Mouse (Mus musculus): Measurements from ENCODE around the gene Olfr1252. TPM values are rescaled to one million over a fixed set of nuclear protein-coding genes. Genes with fewer than 3 reads are reported as not detected.

Olfr1252 gene
- polyA plus RNA-seq (2014; fragmentation: Illumina TruSeq; extraction: RNeasy Lipid Tissue Mini Kit (QIAGEN cat#74804); ENCODE audit: low read depth, low replicate concordance) = not detected

DNA sequence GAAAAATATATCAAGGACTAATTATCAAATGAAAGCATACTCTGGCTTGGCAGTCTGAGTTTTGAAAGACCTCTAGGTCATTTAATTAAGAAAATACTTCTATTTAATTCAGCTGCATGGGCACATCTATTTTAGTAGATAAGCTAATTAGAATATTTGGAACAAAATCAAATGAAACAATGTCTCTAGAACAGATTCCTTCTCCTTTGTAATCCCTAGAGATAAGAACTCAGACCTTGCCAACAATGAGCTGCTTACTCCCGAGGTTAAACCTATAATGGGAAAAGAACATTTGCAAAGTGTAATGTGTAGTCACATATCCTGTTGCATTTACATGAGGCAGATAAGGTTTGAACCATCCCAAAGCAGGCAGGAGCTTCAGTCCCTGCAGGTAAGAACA is at the start of gene Olfr1252:
TSS of gene Olfr1252 (minus strand) at position 101 of the 400 bp plus-strand sequence.

DNA sequence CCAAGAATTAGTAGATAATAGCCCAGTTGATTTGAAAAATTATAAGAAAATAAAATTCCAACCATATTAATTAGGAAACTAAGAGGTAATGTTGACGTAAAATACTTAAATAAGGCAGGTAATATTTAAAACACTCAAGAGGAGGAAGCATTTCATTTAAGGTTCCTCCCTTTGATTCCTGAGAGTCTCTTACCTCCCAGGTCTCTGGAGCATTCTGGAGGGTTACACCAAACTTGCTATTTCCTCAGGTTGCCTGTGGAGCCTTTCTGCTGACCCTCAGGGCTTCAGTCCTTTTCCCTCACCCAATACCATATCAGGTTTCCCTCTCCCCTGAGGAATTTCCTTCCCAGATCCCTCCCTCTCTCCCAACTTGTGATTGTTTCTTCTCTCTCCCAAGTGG is 32.2 kb upstream of the Olfr1252 start, which contains the start of gene Olfr1253:
TSS of gene Olfr1253 (minus strand) at position 101 of the 400 bp plus-strand sequence.

DNA sequence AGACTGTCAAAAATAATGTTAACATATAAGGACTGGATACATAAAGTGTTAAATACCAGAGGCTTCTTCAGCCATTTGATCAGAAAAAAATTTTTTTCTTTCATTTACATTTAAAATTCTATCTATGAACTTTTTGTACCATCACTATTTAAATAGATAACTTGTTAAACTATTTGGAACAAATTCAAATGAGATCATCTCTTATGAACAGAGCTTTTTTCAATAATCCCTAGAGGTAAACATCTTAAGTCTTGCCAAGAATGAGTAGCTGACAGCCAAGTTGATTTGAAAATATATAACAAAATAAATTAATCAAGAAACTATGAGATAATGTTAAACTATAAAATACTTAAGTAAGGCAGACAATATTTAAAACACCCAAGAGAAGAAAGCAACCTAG is 53.0 kb downstream of the Olfr1252 start, which contains the start of gene Olfr1251:
TSS of gene Olfr1251 (minus strand) at position 101 of the 400 bp plus-strand sequence.

Other genes starting within 250 kb of the Olfr1252 start
- gene Olfr1241, start 237.9 kb downstream of the Olfr1252 start, polyA plus RNA-seq (2014; fragmentation: Illumina TruSeq; extraction: RNeasy Lipid Tissue Mini Kit (QIAGEN cat#74804); ENCODE audit: low read depth, low replicate concordance) = not detected
- not detected for gene Olfr1242, start 226.7 kb downstream of the Olfr1252 start, polyA plus RNA-seq (2014; fragmentation: Illumina TruSeq; extraction: RNeasy Lipid Tissue Mini Kit (QIAGEN cat#74804); ENCODE audit: low read depth, low replicate concordance)
- gene Olfr1243, start 193.5 kb downstream of the Olfr1252 start, polyA plus RNA-seq (2014; fragmentation: Illumina TruSeq; extraction: RNeasy Lipid Tissue Mini Kit (QIAGEN cat#74804); ENCODE audit: low read depth, low replicate concordance) = not detected
- gene Olfr1245, start 146.6 kb downstream of the Olfr1252 start, polyA plus RNA-seq (2014; fragmentation: Illumina TruSeq; extraction: RNeasy Lipid Tissue Mini Kit (QIAGEN cat#74804); ENCODE audit: low read depth, low replicate concordance) = not detected
- gene Olfr1246, start 131.9 kb downstream of the Olfr1252 start, polyA plus RNA-seq (2014; fragmentation: Illumina TruSeq; extraction: RNeasy Lipid Tissue Mini Kit (QIAGEN cat#74804); ENCODE audit: low read depth, low replicate concordance) = not detected
- not detected for gene Olfr1247, start 110.9 kb downstream of the Olfr1252 start, polyA plus RNA-seq (2014; fragmentation: Illumina TruSeq; extraction: RNeasy Lipid Tissue Mini Kit (QIAGEN cat#74804); ENCODE audit: low read depth, low replicate concordance)
- gene Olfr1248, start 106.8 kb downstream of the Olfr1252 start, polyA plus RNA-seq (2014; fragmentation: Illumina TruSeq; extraction: RNeasy Lipid Tissue Mini Kit (QIAGEN cat#74804); ENCODE audit: low read depth, low replicate concordance) = not detected
- gene Olfr1249, start 90.0 kb downstream of the Olfr1252 start, polyA plus RNA-seq (2014; fragmentation: Illumina TruSeq; extraction: RNeasy Lipid Tissue Mini Kit (QIAGEN cat#74804); ENCODE audit: low read depth, low replicate concordance) = not detected
- not detected for gene Olfr1250, start 63.5 kb downstream of the Olfr1252 start, polyA plus RNA-seq (2014; fragmentation: Illumina TruSeq; extraction: RNeasy Lipid Tissue Mini Kit (QIAGEN cat#74804); ENCODE audit: low read depth, low replicate concordance)
- gene Olfr1251, start 53.1 kb downstream of the Olfr1252 start, polyA plus RNA-seq (2014; fragmentation: Illumina TruSeq; extraction: RNeasy Lipid Tissue Mini Kit (QIAGEN cat#74804); ENCODE audit: low read depth, low replicate concordance) = not detected
- gene Olfr1253, start 32.1 kb upstream of the Olfr1252 start, polyA plus RNA-seq (2014; fragmentation: Illumina TruSeq; extraction: RNeasy Lipid Tissue Mini Kit (QIAGEN cat#74804); ENCODE audit: low read depth, low replicate concordance) = not detected
- not detected for gene Olfr1254, start 68.6 kb upstream of the Olfr1252 start, polyA plus RNA-seq (2014; fragmentation: Illumina TruSeq; extraction: RNeasy Lipid Tissue Mini Kit (QIAGEN cat#74804); ENCODE audit: low read depth, low replicate concordance)
- not detected for gene Olfr1255, start 87.0 kb upstream of the Olfr1252 start, polyA plus RNA-seq (2014; fragmentation: Illumina TruSeq; extraction: RNeasy Lipid Tissue Mini Kit (QIAGEN cat#74804); ENCODE audit: low read depth, low replicate concordance)
- gene Olfr1256, start 116.5 kb upstream of the Olfr1252 start, polyA plus RNA-seq (2014; fragmentation: Illumina TruSeq; extraction: RNeasy Lipid Tissue Mini Kit (QIAGEN cat#74804); ENCODE audit: low read depth, low replicate concordance) = not detected
- gene Olfr48, start 123.2 kb upstream of the Olfr1252 start, polyA plus RNA-seq (2014; fragmentation: Illumina TruSeq; extraction: RNeasy Lipid Tissue Mini Kit (QIAGEN cat#74804); ENCODE audit: low read depth, low replicate concordance) = not detected
- gene Olfr1257, start 153.4 kb upstream of the Olfr1252 start, polyA plus RNA-seq (2014; fragmentation: Illumina TruSeq; extraction: RNeasy Lipid Tissue Mini Kit (QIAGEN cat#74804); ENCODE audit: low read depth, low replicate concordance) = not detected
- not detected for gene Olfr1258, start 202.3 kb upstream of the Olfr1252 start, polyA plus RNA-seq (2014; fragmentation: Illumina TruSeq; extraction: RNeasy Lipid Tissue Mini Kit (QIAGEN cat#74804); ENCODE audit: low read depth, low replicate concordance)
- gene Olfr1259, start 223.7 kb upstream of the Olfr1252 start, polyA plus RNA-seq (2014; fragmentation: Illumina TruSeq; extraction: RNeasy Lipid Tissue Mini Kit (QIAGEN cat#74804); ENCODE audit: low read depth, low replicate concordance) = not detected
- gene Olfr1260, start 249.3 kb upstream of the Olfr1252 start, polyA plus RNA-seq (2014; fragmentation: Illumina TruSeq; extraction: RNeasy Lipid Tissue Mini Kit (QIAGEN cat#74804); ENCODE audit: low read depth, low replicate concordance) = not detected